Mouse (Mus musculus) brown adipose tissue, adult 24 weeks (tissue): ENCODE data around the gene Cer1. TPM values are rescaled to one million over a fixed set of nuclear protein-coding genes. Genes with fewer than 3 reads are reported as not detected.

Source experiments
- H3K27ac ChIP-seq: fragments of 200-500 bp; replicated peaks from 2 replicates; pipeline ENCODE4 v1.5.1; 2012; ENCODE audit warnings: low read depth, mild to moderate bottlenecking, low read length
- H3K4me1 ChIP-seq: fragments of 200-500 bp; 2 replicates; pipeline ENCODE4 v1.6.1; 2012; ENCODE audit warnings: low read length, mixed read lengths; ENCODE audit not compliant: control insufficient read depth, insufficient read depth, insufficient read length
- H3K4me3 ChIP-seq: fragments of 200-500 bp; 2 replicates; pipeline ENCODE4 v1.5.1; 2012; ENCODE audit warnings: low read depth, mild to moderate bottlenecking, low read length, moderate library complexity; ENCODE audit not compliant: insufficient read depth
- polyA plus RNA-seq: library from polyadenylated mRNA; stranded (reverse); fragments of >200 nt; gene quantifications from 2 replicates; pipeline ENCODE4 v1.2.4, GENCODE M21; 2012; ENCODE audit not compliant: missing spikeins, insufficient read depth, insufficient read length

Cer1 gene
- polyA plus RNA-seq, 1 experiment: not detected

GRCm38 (mm10) chr4:82886148-82886547 lies 1.2 kb upstream of the Cer1 start:
- H3K4me1 ChIP-seq: peaks cover 3% of the 10 kb centered on the region; the same call in 1 of the 2 replicates
- H3K4me3 ChIP-seq: no peak overlapping the region
- H3K27ac ChIP-seq: no peak overlapping the region

GRCm38 (mm10) chr4:82885535-82885913 lies 576 bp upstream of the Cer1 start:
- peaks cover 3% of the 10 kb centered on the region; the same call in 1 of the 2 replicates for H3K4me1 ChIP-seq
- no peak overlapping the region for H3K27ac ChIP-seq
- no peak overlapping the region for H3K4me3 ChIP-seq

- Histone ChIP-seq H3K27ac (no peak overlapping the region), H3K4me1 (peaks cover 3% of the 10 kb centered on the region; the same call in 1 of the 2 replicates), H3K4me3 (no peak overlapping the region)
These were observed 2.4 kb downstream of the Cer1 start for GRCm38 (mm10) chr4:82882500-82882899.

DNA sequence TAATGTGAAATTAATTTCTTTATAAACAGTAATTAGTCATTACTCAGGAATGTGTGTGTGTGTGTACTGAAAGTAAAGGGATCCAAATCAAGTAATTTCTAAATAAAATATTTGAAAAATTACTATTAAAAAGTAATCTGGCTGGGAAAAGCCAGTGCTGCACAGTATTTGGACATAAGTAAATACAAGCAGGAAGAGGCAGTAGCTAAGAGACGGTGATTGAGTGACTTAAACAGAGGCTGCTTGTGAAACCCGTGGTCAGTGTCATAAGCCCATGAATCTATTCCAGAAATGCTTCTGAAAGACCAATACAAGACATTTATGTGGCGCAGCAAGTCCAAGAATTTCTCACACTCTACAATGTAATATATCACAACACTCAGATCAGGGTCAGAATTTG lies 3.6 kb downstream of the Cer1 start:
- peaks cover 3% of the 10 kb centered on the region; the same call in 1 of the 2 replicates for H3K4me1 ChIP-seq
- H3K4me3 ChIP-seq: no peak overlapping the region
- H3K27ac ChIP-seq: no peak overlapping the region

- Histone ChIP-seq H3K27ac (no peak overlapping the region), H3K4me1 (peaks cover 3% of the 10 kb centered on the region; the same call in 1 of the 2 replicates), H3K4me3 (no peak overlapping the region)
These were observed 4.7 kb downstream of the Cer1 start for GRCm38 (mm10) chr4:82880243-82880642.

DNA sequence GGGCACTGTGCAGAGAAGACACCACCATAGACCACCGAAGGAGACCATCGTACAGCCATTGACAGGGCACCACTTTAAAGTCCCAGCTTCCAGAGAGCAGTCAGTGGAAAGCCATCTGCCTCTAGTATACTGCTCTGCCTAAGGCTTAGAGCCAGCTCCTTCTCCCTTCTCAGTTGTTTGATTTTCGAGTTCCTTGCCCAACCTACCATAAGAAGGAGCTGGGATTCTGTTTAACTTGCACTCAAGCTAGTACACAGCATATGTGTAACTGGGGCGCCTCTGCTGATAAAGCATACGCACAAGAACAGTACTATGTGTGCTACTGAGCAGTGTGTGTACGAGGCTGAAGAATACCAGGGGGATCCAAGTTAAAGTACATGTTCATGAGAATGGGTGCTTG lies 5.8 kb downstream of the Cer1 start:
- Histone ChIP-seq H3K27ac (no peak overlapping the region), H3K4me1 (no peaks in the 10 kb centered on the region), H3K4me3 (no peak overlapping the region)

GRCm38 (mm10) chr4:82876656-82877055 lies 8.3 kb downstream of the Cer1 start:
- no peak overlapping the region for H3K27ac ChIP-seq

DNA sequence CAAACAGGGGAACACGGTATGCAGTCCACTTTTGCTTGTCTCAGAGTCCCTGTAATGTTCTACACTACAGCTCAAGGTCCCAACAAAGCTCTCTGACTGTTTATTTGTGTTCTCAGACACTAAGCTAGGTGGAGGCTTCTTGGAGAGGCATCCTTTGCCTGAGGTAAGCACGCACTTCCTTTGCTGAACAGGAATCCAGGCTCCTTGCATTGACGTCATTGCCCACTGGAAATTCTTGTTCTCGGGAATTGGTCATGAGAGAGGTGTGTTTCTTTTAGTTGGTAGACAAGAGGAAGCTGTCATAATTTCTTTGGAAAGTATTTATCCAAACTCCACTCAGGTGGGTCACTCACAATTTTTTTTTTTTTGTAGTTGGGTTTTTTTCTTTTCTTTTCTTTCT lies 9.4 kb downstream of the Cer1 start:
- Histone ChIP-seq H3K4me3 (no peak overlapping the region), H3K4me1 (no peaks in the 10 kb centered on the region), H3K27ac (no peak overlapping the region)

More at GRCm38 (mm10) chr4:82876656-82877055, 8.3 kb downstream of the Cer1 start:
- no peaks in the 10 kb centered on the region for H3K4me1 ChIP-seq
- H3K4me3 ChIP-seq: no peak overlapping the region

GRCm38 (mm10) chr4:82874791-82875190 lies 10.2 kb downstream of the Cer1 start:
- Histone ChIP-seq H3K4me1 (no peaks in the 10 kb centered on the region), H3K4me3 (no peak overlapping the region), H3K27ac (no peak overlapping the region)

DNA sequence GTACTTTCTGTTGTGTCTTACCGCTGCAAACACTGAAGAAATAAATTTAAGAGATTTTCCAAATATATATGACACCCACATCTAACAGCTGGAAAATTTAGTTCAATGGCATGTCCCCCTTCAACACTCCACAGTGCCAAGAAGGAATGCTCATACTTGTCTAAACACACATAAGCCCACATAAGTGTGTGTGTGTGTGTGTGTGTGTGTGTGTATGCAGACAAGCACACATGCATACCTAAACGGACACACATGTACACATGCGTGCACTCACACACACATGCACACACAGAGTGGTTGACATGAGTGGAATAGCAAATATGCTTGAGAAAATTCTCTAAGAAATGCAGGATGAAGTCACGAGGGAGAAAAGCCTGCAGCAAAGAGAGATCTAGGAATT lies 12.4 kb downstream of the Cer1 start:
- no peak overlapping the region for H3K4me3 ChIP-seq
- H3K4me1 ChIP-seq: no peaks in the 10 kb centered on the region
- H3K27ac ChIP-seq: no peak overlapping the region

DNA sequence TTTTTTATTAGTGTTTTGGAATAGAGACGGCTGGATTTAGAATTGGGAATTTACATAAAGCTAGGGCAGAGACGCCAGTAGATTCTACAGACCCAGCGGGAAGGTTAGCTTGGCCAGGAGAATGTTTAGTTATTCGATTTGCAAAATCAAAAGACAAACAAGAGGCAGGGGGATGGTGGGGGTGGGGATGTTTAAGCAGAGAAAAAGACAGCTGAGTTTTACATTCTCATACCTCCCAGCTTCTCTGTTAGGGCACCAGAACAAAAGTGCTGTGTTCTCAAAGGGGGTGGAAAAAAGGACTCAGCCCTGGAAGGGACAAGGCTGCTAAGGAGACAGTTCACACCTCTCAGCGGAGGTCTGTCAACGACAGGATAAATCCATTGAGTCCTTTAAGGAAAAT lies 12.8 kb downstream of the Cer1 start:
- Histone ChIP-seq H3K4me1 (no peaks in the 10 kb centered on the region), H3K4me3 (no peak overlapping the region)

DNA sequence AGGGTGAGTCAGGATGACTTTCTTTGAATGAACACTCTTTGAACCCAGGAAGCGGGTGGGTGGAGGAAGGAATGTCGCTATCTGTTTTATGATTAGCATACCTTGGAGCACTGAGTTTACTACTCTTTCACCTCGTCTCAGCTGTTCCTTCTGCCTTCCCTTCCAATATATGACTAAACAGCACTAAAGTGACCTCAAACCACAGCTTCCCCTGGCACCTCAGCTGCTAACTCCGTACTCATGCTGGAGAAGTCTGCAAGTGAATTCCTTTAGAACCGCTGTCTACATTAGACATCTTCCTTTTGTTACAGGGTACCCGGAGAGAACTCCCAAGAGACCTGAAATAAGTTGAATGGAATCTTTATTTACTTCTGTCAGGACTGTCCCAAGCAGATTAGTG lies 14.0 kb downstream of the Cer1 start:
- Histone ChIP-seq H3K27ac (no peak overlapping the region), H3K4me1 (no peaks in the 10 kb centered on the region), H3K4me3 (no peak overlapping the region)

More for the DNA sequence above, 12.8 kb downstream of the Cer1 start:
- no peak overlapping the region for H3K27ac ChIP-seq

GRCm38 (mm10) chr4:82867731-82868445 lies 17.1 kb downstream of the Cer1 start:
- no peaks in the 10 kb centered on the region for H3K4me1 ChIP-seq
- no peak overlapping the region for H3K4me3 ChIP-seq
- H3K27ac ChIP-seq: no peak overlapping the region

DNA sequence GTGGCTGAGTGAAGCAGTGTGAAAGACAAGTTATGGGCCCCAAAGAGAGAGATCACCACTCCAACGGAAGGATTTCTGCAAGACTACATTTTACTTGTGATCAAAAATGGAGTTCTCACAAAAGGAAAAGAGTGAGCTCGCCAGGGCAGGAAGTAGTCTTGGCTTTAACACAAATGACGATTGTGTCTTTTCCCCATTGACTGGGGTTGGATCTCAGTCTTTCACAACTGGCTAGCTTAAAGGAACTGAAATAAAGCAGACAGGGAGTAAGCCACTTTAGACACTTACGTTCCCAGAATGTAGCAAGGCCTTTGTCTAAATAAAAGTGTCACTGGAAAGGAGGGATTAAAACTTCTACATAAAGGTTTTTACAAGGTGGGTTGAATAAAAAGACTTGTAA lies 17.8 kb downstream of the Cer1 start:
- Histone ChIP-seq H3K4me3 (no peak overlapping the region), H3K27ac (no peak overlapping the region), H3K4me1 (no peaks in the 10 kb centered on the region)

GRCm38 (mm10) chr4:82864974-82865699 lies 19.8 kb downstream of the Cer1 start:
- Histone ChIP-seq H3K4me3 (no peak overlapping the region), H3K4me1 (no peaks in the 10 kb centered on the region), H3K27ac (no peak overlapping the region)

- Histone ChIP-seq H3K27ac (no peak overlapping the region), H3K4me1 (no peaks in the 10 kb centered on the region), H3K4me3 (no peak overlapping the region)
These were observed 21.6 kb downstream of the Cer1 start for GRCm38 (mm10) chr4:82863316-82863715.
